Mouse (Mus musculus): ENCODE results near the gene Hsbp1.

DNA sequence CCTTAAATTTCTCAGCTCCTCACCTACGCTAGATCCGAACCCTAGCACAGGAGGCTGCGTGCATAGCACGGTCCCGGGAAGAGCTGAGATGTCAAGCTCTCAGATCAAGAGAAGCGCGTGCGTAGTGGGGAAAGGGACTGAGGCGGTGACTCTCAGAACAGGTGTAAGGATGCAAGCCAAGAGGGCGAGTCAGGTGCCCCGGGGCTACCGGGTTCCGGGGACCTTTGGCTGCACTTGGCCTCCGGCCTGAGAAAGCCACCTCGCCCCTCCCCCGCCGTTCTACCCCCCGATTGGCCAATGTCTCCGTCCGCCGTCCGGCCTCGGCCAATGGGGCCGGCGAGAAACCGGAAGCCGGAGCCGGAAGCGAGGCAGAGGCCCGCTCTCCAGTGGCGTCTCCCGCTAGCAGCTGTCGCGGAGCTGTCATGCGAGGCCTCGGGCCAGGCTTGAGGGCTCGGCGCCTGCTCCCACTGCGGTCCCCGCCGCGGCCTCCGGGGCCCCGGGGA, 50.3 kb downstream of the Hsbp1 start, which contains the start of gene Mlycd:
- peak; percentile 83 for TF ChIP-seq POLR2AphosphoS2 (IDR thresholded peaks at IDR 0.05; ENCODE audit: insufficient read length, low read depth)
- peak; percentile 50 to 97 (median 93) for TF ChIP-seq MYOG (IDR thresholded peaks at IDR 0.05; ENCODE audit: control insufficient read depth in 1 of 3, insufficient read depth in 1 of 3, insufficient read length in 2 of 3, low read depth in 2 of 3)
- peak; percentile 82 for TF ChIP-seq POLR2A (IDR thresholded peaks at IDR 0.05; ENCODE audit: insufficient read length, low read depth)
- peak; percentile 42 for TF ChIP-seq TCF3 (IDR thresholded peaks at IDR 0.05; ENCODE audit: insufficient read length, low read depth)
- TF ChIP-seq MAX (IDR thresholded peaks at IDR 0.05; ENCODE audit: low read depth) = no peak
- TF ChIP-seq MYOD1 (IDR thresholded peaks at IDR 0.05; ENCODE audit: control insufficient read depth in 1 of 3, insufficient read length in 2 of 3, low read depth in 2 of 3) = peak; percentile 45 to 96 (median 89)
- TF ChIP-seq CEBPB (IDR thresholded peaks at IDR 0.05; ENCODE audit: insufficient read depth, poor library complexity, severe bottlenecking) = no peak
- no peak for TF ChIP-seq SRF (IDR thresholded peaks at IDR 0.05; ENCODE audit: control insufficient read depth, insufficient read length, low read depth)
- no peak for TF ChIP-seq REST (IDR thresholded peaks at IDR 0.05; ENCODE audit: insufficient read depth, insufficient read length)
- no peak for TF ChIP-seq E2F4 (IDR thresholded peaks at IDR 0.05; ENCODE audit: insufficient read depth)
- no peak for TF ChIP-seq TCF12 (IDR thresholded peaks at IDR 0.05; ENCODE audit: insufficient read depth, poor library complexity, severe bottlenecking)
